18 mouse cellular contexts compared by ENCODE assay signal in the genomic region with DNA sequence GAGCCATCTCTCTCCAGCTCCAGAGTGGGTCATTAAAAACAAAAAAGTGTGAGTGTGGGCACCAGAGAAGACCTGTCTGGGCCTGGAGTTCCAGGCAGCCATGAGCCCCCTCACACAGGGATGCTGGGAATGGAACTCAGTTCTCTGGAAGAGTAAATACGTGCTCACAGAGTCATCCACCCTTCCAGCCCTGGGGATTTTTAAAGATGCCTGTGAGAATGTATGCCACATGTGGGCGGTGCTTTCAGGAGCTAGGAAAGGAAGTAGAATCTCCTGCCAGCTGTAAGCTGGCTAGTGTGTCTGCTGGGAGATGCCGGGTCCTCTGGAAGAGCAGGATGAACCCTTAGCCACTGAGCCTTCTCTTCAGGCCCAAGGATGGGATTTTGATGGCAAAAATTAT. TPM values are rescaled to one million over a fixed set of nuclear protein-coding genes. Genes with fewer than 3 reads are reported as not detected.
DNase-seq lines count a peak whose midpoint lies in the region; ATAC-seq and TF ChIP-seq lines count a peak whose summit lies in the region.
"Had no signal": no experiment of that assay in that cellular context is flagged by ENCODE, and none has a peak within 500 bp of the region (broad histone marks: within the 10 kb centered on the region; RNA-seq: fewer than 3 reads in every experiment).

No protein-coding gene starts in this region.

- no peaks in the 10 kb centered on the region for H3K9me3 ChIP-seq in embryonic facial prominence, embryonic 14.5 days (ENCODE audit: control insufficient read depth, low read length)
- H3K9me3 ChIP-seq in embryonic facial prominence, embryonic 10.5 days, result no peaks in the 10 kb centered on the region
- H3K9me3 ChIP-seq in intestine, embryonic 16.5 days (ENCODE audit: control insufficient read depth, low read length), result no peaks in the 10 kb centered on the region
- H3K9me3 ChIP-seq in intestine, embryonic 15.5 days, result no peaks in the 10 kb centered on the region
- no peaks in the 10 kb centered on the region for H3K9me3 ChIP-seq in limb, embryonic 14.5 days (ENCODE audit: control insufficient read depth, low read length)
- no peaks in the 10 kb centered on the region for H3K9me3 ChIP-seq in limb, embryonic 10.5 days (replicated peaks)
- H3K9me3 ChIP-seq: heart, embryonic 10.5 days; heart, embryonic 15.5 days; hindbrain, embryonic 12.5 days; liver, embryonic 15.5 days had no signal

- peaks cover 18% of the 10 kb centered on the region for H3K36me3 ChIP-seq in embryonic facial prominence, embryonic 14.5 days (ENCODE audit: control insufficient read depth, insufficient read depth, low read length)
- peaks cover 16% of the 10 kb centered on the region for H3K36me3 ChIP-seq in embryonic facial prominence, embryonic 10.5 days (replicated peaks)
- H3K36me3 ChIP-seq in intestine, embryonic 16.5 days (ENCODE audit: control insufficient read depth, insufficient read depth, low read length), result no peaks in the 10 kb centered on the region
- peaks cover under 1% of the 10 kb centered on the region; the same call in 1 of the 2 replicates for H3K36me3 ChIP-seq in intestine, embryonic 15.5 days
- peaks cover 12% of the 10 kb centered on the region for H3K36me3 ChIP-seq in limb, embryonic 14.5 days (ENCODE audit: control insufficient read depth, insufficient read depth, low read length)
- peaks cover 16% of the 10 kb centered on the region for H3K36me3 ChIP-seq in limb, embryonic 10.5 days
- H3K36me3 ChIP-seq: liver, embryonic 15.5 days had no signal

- DNase-seq in embryonic facial prominence, embryonic 14.5 days (ENCODE audit: low spot score), result peak; percentile 23
- DNase-seq in embryonic facial prominence, embryonic 10.5 days (ENCODE audit: low spot score), result no peak
- no peak for DNase-seq in limb, embryonic 14.5 days (ENCODE audit: low spot score)
- no peak for DNase-seq in limb, embryonic 10.5 days (ENCODE audit: low spot score)
- peak; percentile 73 for DNase-seq in brain, adult 2 months (ENCODE audit: low read depth, low spot score)
- no peak for DNase-seq in urinary bladder, postnatal 36 days (ENCODE audit: low spot score in 2 of 2)
- DNase-seq: gastrocnemius, postnatal 25 days; heart, adult 11 months had no signal

- H3K9ac ChIP-seq in embryonic facial prominence, embryonic 14.5 days (ENCODE audit: low read depth, low read length), result no peak overlapping the region
- H3K9ac ChIP-seq in intestine, embryonic 16.5 days (ENCODE audit: low read depth, low read length), result no peak overlapping the region
- H3K9ac ChIP-seq in intestine, embryonic 15.5 days, result no peak overlapping the region
- H3K9ac ChIP-seq in limb, embryonic 14.5 days (ENCODE audit: low read depth, low read length, severe bottlenecking), result 0 out of 2 replicates have a peak overlapping the region, but pooled peaks have one; percentile 17
- H3K9ac ChIP-seq: heart, embryonic 15.5 days; hindbrain, embryonic 12.5 days; liver, embryonic 15.5 days; lung, embryonic 14.5 days had no signal

- H3K27me3 ChIP-seq in embryonic facial prominence, embryonic 14.5 days (replicated peaks; ENCODE audit: control insufficient read depth, insufficient read depth, low read length), result no peaks in the 10 kb centered on the region; the same call in 1 of the 2 replicates
- H3K27me3 ChIP-seq in embryonic facial prominence, embryonic 10.5 days (replicated peaks; ENCODE audit: low read depth, poor library complexity, severe bottlenecking), result peaks cover 16% of the 10 kb centered on the region
- H3K27me3 ChIP-seq in intestine, embryonic 16.5 days (replicated peaks; ENCODE audit: control insufficient read depth, insufficient read depth, low read length), result 0 out of 2 replicates have a peak, but pooled peaks cover 3% of the 10 kb centered on the region
- H3K27me3 ChIP-seq in intestine, embryonic 15.5 days (replicated peaks), result peaks cover under 1% of the 10 kb centered on the region; the same call in 1 of the 2 replicates
- H3K27me3 ChIP-seq in limb, embryonic 14.5 days (ENCODE audit: control insufficient read depth, insufficient read depth, low read length), result no peaks in the 10 kb centered on the region; the same call in 1 of the 2 replicates
- H3K27me3 ChIP-seq in limb, embryonic 10.5 days (ENCODE audit: low read depth, poor library complexity, severe bottlenecking), result peaks cover 15% of the 10 kb centered on the region

- H3K27ac ChIP-seq in embryonic facial prominence, embryonic 14.5 days (replicated peaks; ENCODE audit: low read depth, low read length), result no peak overlapping the region
- H3K27ac ChIP-seq in embryonic facial prominence, embryonic 10.5 days (replicated peaks), result no peak overlapping the region
- peak overlapping the region; percentile 3; the same call in 1 of the 2 replicates for H3K27ac ChIP-seq in intestine, embryonic 16.5 days (ENCODE audit: low read length)
- no peak overlapping the region for H3K27ac ChIP-seq in intestine, embryonic 15.5 days
- no peak overlapping the region for H3K27ac ChIP-seq in limb, embryonic 14.5 days (replicated peaks; ENCODE audit: low read depth, low read length)
- no peak overlapping the region for H3K27ac ChIP-seq in limb, embryonic 10.5 days
- H3K27ac ChIP-seq: heart, embryonic 10.5 days; heart, embryonic 15.5 days; hindbrain, embryonic 12.5 days; layer of hippocampus, adult 2 months; liver, embryonic 15.5 days had no signal

- no peak for TF ChIP-seq POLR2A in limb, embryonic 14.5 days (IDR thresholded peaks at IDR 0.05; ENCODE audit: borderline replicate concordance, extremely low read depth, insufficient read depth, insufficient read length)

- H3K4me1 ChIP-seq in embryonic facial prominence, embryonic 14.5 days (ENCODE audit: control insufficient read depth, insufficient read depth, low read length), result no peaks in the 10 kb centered on the region
- H3K4me1 ChIP-seq in embryonic facial prominence, embryonic 10.5 days, result peaks cover 29% of the 10 kb centered on the region
- H3K4me1 ChIP-seq in intestine, embryonic 16.5 days (ENCODE audit: control insufficient read depth, insufficient read depth, low read length), result peaks cover 3% of the 10 kb centered on the region; the same call in 1 of the 2 replicates
- no peaks in the 10 kb centered on the region; the same call in 1 of the 2 replicates for H3K4me1 ChIP-seq in intestine, embryonic 15.5 days (replicated peaks)
- H3K4me1 ChIP-seq in limb, embryonic 14.5 days (ENCODE audit: control insufficient read depth, insufficient read depth, low read length), result peaks cover 7% of the 10 kb centered on the region
- 0 out of 2 replicates have a peak, but pooled peaks cover 5% of the 10 kb centered on the region for H3K4me1 ChIP-seq in limb, embryonic 10.5 days
- H3K4me1 ChIP-seq: heart, embryonic 10.5 days; liver, embryonic 15.5 days had no signal

- H3K4me3 ChIP-seq in embryonic facial prominence, embryonic 14.5 days (ENCODE audit: low read depth, low read length), result no peak overlapping the region
- H3K4me3 ChIP-seq in embryonic facial prominence, embryonic 10.5 days, result no peak overlapping the region
- H3K4me3 ChIP-seq in intestine, embryonic 16.5 days (ENCODE audit: low read length), result no peak overlapping the region
- no peak overlapping the region for H3K4me3 ChIP-seq in intestine, embryonic 15.5 days (replicated peaks)
- H3K4me3 ChIP-seq in limb, embryonic 14.5 days (replicated peaks; ENCODE audit: low read length), result no peak overlapping the region
- H3K4me3 ChIP-seq in limb, embryonic 10.5 days, result no peak overlapping the region
- H3K4me3 ChIP-seq: heart, embryonic 10.5 days; heart, embryonic 15.5 days; hindbrain, embryonic 12.5 days; layer of hippocampus, adult 2 months; liver, embryonic 15.5 days had no signal

- 31% methylated on average over 3 of the region's 3 CpGs for WGBS in embryonic facial prominence, embryonic 14.5 days
- WGBS in embryonic facial prominence, embryonic 10.5 days, result 42% methylated on average over 3 of the region's 3 CpGs
- 36% methylated on average over 3 of the region's 3 CpGs for WGBS in intestine, embryonic 16.5 days
- 29% methylated on average over 3 of the region's 3 CpGs for WGBS in intestine, embryonic 15.5 days
- WGBS in limb, embryonic 14.5 days, result 36% methylated on average over 3 of the region's 3 CpGs
- WGBS in limb, embryonic 10.5 days, result 53% methylated on average over 3 of the region's 3 CpGs

- no peak overlapping the region for H3K4me2 ChIP-seq in embryonic facial prominence, embryonic 14.5 days (ENCODE audit: low read depth, low read length)
- H3K4me2 ChIP-seq in intestine, embryonic 16.5 days (ENCODE audit: low read depth, low read length), result no peak overlapping the region
- no peak overlapping the region for H3K4me2 ChIP-seq in intestine, embryonic 15.5 days (replicated peaks)
- no peak overlapping the region for H3K4me2 ChIP-seq in limb, embryonic 14.5 days (replicated peaks; ENCODE audit: low read depth, low read length, severe bottlenecking)
- H3K4me2 ChIP-seq: heart, embryonic 15.5 days; hindbrain, embryonic 12.5 days; liver, embryonic 15.5 days; lung, embryonic 14.5 days had no signal

- no peak for ATAC-seq in embryonic facial prominence, embryonic 14.5 days (ENCODE audit: low read depth)
- no peak for ATAC-seq in intestine, embryonic 16.5 days
- no peak for ATAC-seq in intestine, embryonic 15.5 days
- 0 out of 2 replicates have a peak, but pooled peaks have one; percentile 2 for ATAC-seq in limb, embryonic 14.5 days (ENCODE audit: low FRiP score, low read depth)
- ATAC-seq: forebrain, embryonic 16.5 days had no signal

RNA-seq across cellular contexts. Expression of a gene that starts 8.4 kb away (rescaled TPM):
- polyA plus RNA-seq in embryonic facial prominence, embryonic 14.5 days (2014; fragmentation: Nextera tagmentation; extraction: Ambion mirVana), result 1.2 and 1.6 TPM in 2 replicates
- 3.6 and 3.8 TPM in 2 replicates for polyA plus RNA-seq in embryonic facial prominence, embryonic 10.5 days (2016; fragmentation: Nextera tagmentation; extraction: Ambion mirVana)
- polyA plus RNA-seq in intestine, embryonic 16.5 days (2015; fragmentation: Nextera tagmentation; extraction: Ambion mirVana), result 1.1 and 1.4 TPM in 2 replicates
- 0.87 and 2.0 TPM in 2 replicates for polyA plus RNA-seq in intestine, embryonic 15.5 days (2015; fragmentation: Nextera tagmentation; extraction: Ambion mirVana)
- polyA plus RNA-seq in limb, embryonic 14.5 days (2012; rRNA removed), result 1.1 and 1.5 TPM in 2 replicates
- polyA plus RNA-seq in limb, embryonic 14.5 days (2014; fragmentation: Nextera tagmentation; extraction: Ambion mirVana), result 0.44 and 0.64 TPM in 2 replicates
- polyA plus RNA-seq in limb, embryonic 10.5 days (2016; fragmentation: Nextera tagmentation; extraction: Ambion mirVana), result 0.04 and 0.06 TPM in 2 replicates
- polyA plus RNA-seq: liver, adult 2 months had no signal

Comparison
In these comparisons a context has a peak if more than half of its experiments do, and no peak if none do; other contexts are left out.
1. DNase-seq: peak in embryonic facial prominence, embryonic 14.5 days (single experiment) and brain, adult 2 months (single experiment); none in embryonic facial prominence, embryonic 10.5 days (single experiment), limb, embryonic 14.5 days (single experiment), limb, embryonic 10.5 days (single experiment) and urinary bladder, postnatal 36 days (0 of 2).